Mouse (Mus musculus) small intestine, adult 2 months (tissue): ENCODE measurements around the gene Nmrk1. TPM values are rescaled to one million over a fixed set of nuclear protein-coding genes. Genes with fewer than 3 reads are reported as not detected.

Experiments used
- H3K27ac ChIP-seq: fragments of 200-500 bp; 2 replicates; pipeline ENCODE4 v1.5.1; 2012; ENCODE audit warnings: low read depth, low read length, control low read depth, inconsistent platforms; ENCODE audit not compliant: insufficient read depth
- H3K27me3 ChIP-seq: fragments of 200-500 bp; 2 replicates; pipeline ENCODE4 v1.6.1; 2012; ENCODE audit warnings: mild to moderate bottlenecking, moderate library complexity, low read length, inconsistent platforms; ENCODE audit not compliant: control insufficient read depth, insufficient read depth
- H3K36me3 ChIP-seq: fragments of 200-500 bp; 2 replicates; pipeline ENCODE4 v1.6.1; 2012; ENCODE audit warnings: mild to moderate bottlenecking, low read length, control low read depth, inconsistent platforms; ENCODE audit not compliant: control insufficient read depth, insufficient read depth
- H3K4me1 ChIP-seq: fragments of 200-500 bp; 2 replicates; pipeline ENCODE4 v1.6.1; 2012; ENCODE audit warnings: low read length, inconsistent platforms, mixed read lengths; ENCODE audit not compliant: control insufficient read depth, insufficient read depth, insufficient read length
- H3K4me3 ChIP-seq: fragments of 200-500 bp; 2 replicates; pipeline ENCODE4 v1.5.1; 2012; ENCODE audit warnings: low read depth, mild to moderate bottlenecking, control low read depth, inconsistent platforms, low read length, moderate library complexity
- CTCF ChIP-seq: fragments of 200-500 bp; IDR thresholded peaks from 2 replicates; pipeline ENCODE4 v1.5.1; 2012; ENCODE audit warnings: low read depth, mild to moderate bottlenecking, control low read depth, inconsistent platforms, low read length, moderate library complexity, mixed read lengths; ENCODE audit not compliant: insufficient replicate concordance, insufficient read length; ENCODE audit errors: extremely low read depth
- POLR2A ChIP-seq: fragments of 200-500 bp; IDR thresholded peaks from 2 replicates; pipeline ENCODE4 v1.6.1; 2012; ENCODE audit warnings: low read depth, mild to moderate bottlenecking, control low read depth, inconsistent platforms, low read length, moderate library complexity
- WGBS: fragments of 180-500 bp; shearing (Covaris S2); methylation state at CpG from one replicate; pipeline ENCODE4 v1.1.7; 2018; 5-methylcytosine and 5-hydroxymethylcytosine counted together
- polyA plus RNA-seq: library from polyadenylated mRNA; depleted of rRNA; stranded (reverse); fragments of >200 nt; gene quantifications from 2 replicates; pipeline ENCODE4 v1.2.3, GENCODE M21; 2012

Gene Nmrk1
- polyA plus RNA-seq, 1 experiment: 2.3 TPM

GRCm38 (mm10) chr19:18614337-18614736 lies 17.4 kb upstream of the Nmrk1 start:
- TF ChIP-seq CTCF (no peak), POLR2A (no peak)
- peaks cover 5% of the 10 kb centered on the region; the same call in 1 of the 2 replicates for H3K4me1 ChIP-seq
- H3K4me3 ChIP-seq: no peak overlapping the region
- no peak overlapping the region for H3K27ac ChIP-seq
- peaks cover 2% of the 10 kb centered on the region; the same call in 1 of the 2 replicates for H3K36me3 ChIP-seq
- no peaks in the 10 kb centered on the region for H3K27me3 ChIP-seq
- 85% methylated on average over 7 of the region's 7 CpGs for WGBS

- TF ChIP-seq POLR2A: no peak
- no peak for TF ChIP-seq CTCF
- H3K4me1 ChIP-seq: peaks cover 9% of the 10 kb centered on the region; the same call in 1 of the 2 replicates
- peak overlapping the region; percentile 42; the same call in 1 of the 2 replicates for H3K27ac ChIP-seq
- no peak overlapping the region for H3K4me3 ChIP-seq
- no peaks in the 10 kb centered on the region for H3K27me3 ChIP-seq
- 66% methylated on average over 9 of the region's 9 CpGs for WGBS
- H3K36me3 ChIP-seq: peaks cover 2% of the 10 kb centered on the region; the same call in 1 of the 2 replicates
These were observed 16.0 kb upstream of the Nmrk1 start for GRCm38 (mm10) chr19:18615680-18616240.

GRCm38 (mm10) chr19:18617504-18617903 lies 14.2 kb upstream of the Nmrk1 start:
- no peaks in the 10 kb centered on the region for H3K27me3 ChIP-seq
- no peak overlapping the region for H3K27ac ChIP-seq
- H3K4me1 ChIP-seq: peaks cover 9% of the 10 kb centered on the region; the same call in 1 of the 2 replicates
- H3K36me3 ChIP-seq: no peaks in the 10 kb centered on the region
- TF ChIP-seq POLR2A (no peak), CTCF (no peak)
- WGBS: 88% methylated on average over 1 of the region's 1 CpGs
- no peak overlapping the region for H3K4me3 ChIP-seq

- peaks cover 6% of the 10 kb centered on the region; the same call in 1 of the 2 replicates for H3K4me1 ChIP-seq
- WGBS: 78% methylated on average over 5 of the region's 5 CpGs
- H3K36me3 ChIP-seq: no peaks in the 10 kb centered on the region
- no peak overlapping the region for H3K4me3 ChIP-seq
- no peak overlapping the region for H3K27ac ChIP-seq
- no peaks in the 10 kb centered on the region for H3K27me3 ChIP-seq
- TF ChIP-seq POLR2A (no peak), CTCF (no peak)
These were observed 12.7 kb upstream of the Nmrk1 start for GRCm38 (mm10) chr19:18619060-18619459.

GRCm38 (mm10) chr19:18619691-18620090 lies 12.1 kb upstream of the Nmrk1 start:
- peak overlapping the region; percentile 10; the same call in 1 of the 2 replicates for H3K27ac ChIP-seq
- H3K27me3 ChIP-seq: no peaks in the 10 kb centered on the region
- TF ChIP-seq POLR2A (no peak), CTCF (no peak)
- peaks cover 6% of the 10 kb centered on the region; the same call in 1 of the 2 replicates for H3K4me1 ChIP-seq
- WGBS: 70% methylated on average over 1 of the region's 1 CpGs
- H3K4me3 ChIP-seq: no peak overlapping the region
- H3K36me3 ChIP-seq: no peaks in the 10 kb centered on the region

GRCm38 (mm10) chr19:18623894-18624293 lies 7.9 kb upstream of the Nmrk1 start:
- Histone ChIP-seq H3K4me3 (no peak overlapping the region), H3K4me1 (peaks cover 6% of the 10 kb centered on the region; the same call in 1 of the 2 replicates), H3K36me3 (no peaks in the 10 kb centered on the region), H3K27ac (no peak overlapping the region), H3K27me3 (no peaks in the 10 kb centered on the region)
- 74% methylated on average over 2 of the region's 2 CpGs for whole genome bisulfite sequencing
- TF ChIP-seq POLR2A: no peak
- TF ChIP-seq CTCF: no peak

- Histone ChIP-seq H3K4me3 (no peak overlapping the region), H3K4me1 (peaks cover 3% of the 10 kb centered on the region; the same call in 1 of the 2 replicates), H3K27ac (no peak overlapping the region), H3K36me3 (no peaks in the 10 kb centered on the region), H3K27me3 (no peaks in the 10 kb centered on the region)
- WGBS: 26% methylated on average over 1 of the region's 1 CpGs
- TF ChIP-seq POLR2A (no peak), CTCF (no peak)
These were observed 2.2 kb upstream of the Nmrk1 start for GRCm38 (mm10) chr19:18629589-18629988.
